Mouse (Mus musculus) liver, embryonic 13.5 days (tissue): ENCODE results near the gene Pde4d. TPM values are rescaled to one million over a fixed set of nuclear protein-coding genes. Genes with fewer than 3 reads are reported as not detected.

Experiments
- ATAC-seq: fragments of 200-750 bp; cut with Nextera tagmentation; 2 replicates; pipeline ENCODE4 v1.8.0; 2017; ENCODE audit warnings: low read depth, mild to moderate bottlenecking, moderate number of reproducible peaks, moderate library complexity
- DNase-seq: peaks from one replicate; pipeline ENCODE4 v3.0.0; 2022
- H3K27ac ChIP-seq: fragments of 300-500 bp; sonication (generic); 2 replicates; pipeline ENCODE4 v1.5.1; 2015; ENCODE audit warnings: moderate library complexity, mild to moderate bottlenecking, inconsistent platforms
- H3K27me3 ChIP-seq: fragments of 300-500 bp; sonication (generic); 2 replicates; pipeline ENCODE4 v1.6.1; 2015; ENCODE audit warnings: mild to moderate bottlenecking, inconsistent platforms
- H3K36me3 ChIP-seq: fragments of 300-500 bp; sonication (generic); 2 replicates; pipeline ENCODE4 v1.6.1; 2015; ENCODE audit warnings: mild to moderate bottlenecking, inconsistent platforms
- H3K4me1 ChIP-seq: fragments of 300-500 bp; sonication (generic); replicated peaks from 2 replicates; pipeline ENCODE4 v1.6.1; 2015; ENCODE audit warnings: inconsistent platforms
- H3K4me2 ChIP-seq: fragments of 300-500 bp; sonication (generic); 2 replicates; pipeline ENCODE4 v1.6.1; 2015; ENCODE audit warnings: inconsistent platforms, mild to moderate bottlenecking, moderate library complexity
- H3K4me3 ChIP-seq: fragments of 300-500 bp; sonication (generic); replicated peaks from 2 replicates; pipeline ENCODE4 v1.5.1; 2015; ENCODE audit warnings: mild to moderate bottlenecking, inconsistent platforms
- H3K9ac ChIP-seq: fragments of 300-500 bp; sonication (generic); 2 replicates; pipeline ENCODE4 v1.6.1; 2015; ENCODE audit warnings: mild to moderate bottlenecking, inconsistent platforms
- H3K9me3 ChIP-seq: fragments of 300-500 bp; sonication (generic); replicated peaks from 2 replicates; pipeline ENCODE4 v1.6.1; 2016; ENCODE audit warnings: inconsistent platforms
- WGBS: fragments of 180-500 bp; shearing (Covaris S2); methylation state at CpG from one replicate; pipeline ENCODE4 v1.1.7; 2015; ENCODE audit not compliant: insufficient replicate concordance; 5-methylcytosine and 5-hydroxymethylcytosine counted together
- polyA plus RNA-seq: library from polyadenylated mRNA; unstranded; fragments of >200 nt; fragmentation: Nextera tagmentation; extraction: Ambion mirVana; gene quantifications from 2 replicates; pipeline ENCODE4 v1.2.1, GENCODE M21; 2015

Pde4d gene
- polyA plus RNA-seq, 1 experiment from 2014 or later = 11.8 TPM

DNA sequence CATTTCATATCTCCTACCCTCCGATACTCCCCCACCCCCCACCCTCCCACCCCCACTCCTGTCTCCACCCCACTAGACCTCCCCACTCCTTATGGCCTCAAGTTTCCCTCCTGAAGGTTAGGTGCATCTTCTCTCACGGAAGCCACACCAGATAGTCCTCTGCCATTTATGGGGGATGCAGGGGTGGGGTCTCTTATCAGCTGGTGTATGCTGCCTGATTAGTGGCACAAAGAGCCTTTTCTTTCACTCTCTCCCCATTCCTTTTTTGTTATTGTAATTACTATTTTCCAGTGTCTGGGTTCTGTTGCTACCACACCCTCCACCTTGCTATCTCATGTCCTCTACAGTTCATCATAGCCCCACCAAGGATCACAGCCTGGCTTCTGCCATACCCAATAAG is 1194.3 kb downstream of the Pde4d start:
- peak; percentile 57 for DNase-seq
- no peaks in the 10 kb centered on the region for H3K36me3 ChIP-seq
- peaks cover 78% of the 10 kb centered on the region for H3K4me1 ChIP-seq
- H3K4me3 ChIP-seq = no peak overlapping the region
- peak; percentile 78 for ATAC-seq
- H3K9ac ChIP-seq = peak overlapping the region; percentile 10; the same call in 1 of the 2 replicates
- H3K27ac ChIP-seq = peak overlapping the region; percentile 91
- no peaks in the 10 kb centered on the region for H3K9me3 ChIP-seq
- H3K4me2 ChIP-seq = peak overlapping the region; percentile 49
- no peaks in the 10 kb centered on the region for H3K27me3 ChIP-seq
- WGBS = 15% methylated on average over 2 of the region's 2 CpGs

- Histone ChIP-seq H3K9me3 (no peaks in the 10 kb centered on the region), H3K27me3 (no peaks in the 10 kb centered on the region), H3K4me2 (peak overlapping the region; percentile 44), H3K4me1 (peaks cover 85% of the 10 kb centered on the region), H3K4me3 (0 out of 2 replicates have a peak overlapping the region, but pooled peaks have one; percentile 2), H3K36me3 (no peaks in the 10 kb centered on the region), H3K27ac (peak overlapping the region; percentile 91), H3K9ac (peak overlapping the region; percentile 54)
- WGBS = 21% methylated on average over 10 of the region's 10 CpGs
- DNase-seq (peak; percentile 54), ATAC-seq (peak; percentile 14; the same call in 1 of the 2 replicates)
Measured at GRCm38 (mm10) chr13:109645284-109645909, 1195.6 kb downstream of the Pde4d start.

DNA sequence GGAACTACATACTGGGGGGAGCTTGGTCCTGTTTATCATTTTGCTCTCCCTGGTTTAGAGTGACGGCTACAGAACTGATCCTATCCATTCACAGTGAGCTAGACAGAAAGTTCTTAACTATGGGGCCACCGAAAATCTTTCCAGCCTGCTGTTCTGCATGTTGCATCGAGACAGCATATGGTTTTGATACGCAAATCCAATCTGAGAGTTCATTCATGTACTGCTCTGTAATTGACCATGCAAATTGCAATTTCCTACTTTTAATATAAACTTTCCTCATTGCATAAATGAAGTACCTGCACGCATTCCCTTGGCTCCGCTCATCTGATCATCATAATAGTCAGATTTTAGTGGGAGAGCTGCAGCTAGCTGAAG is 1196.1 kb downstream of the Pde4d start:
- ATAC-seq (0 out of 2 replicates have a peak, but pooled peaks have one; percentile 0), DNase-seq (no peak)
- 54% methylated on average over 6 of the region's 6 CpGs for WGBS
- Histone ChIP-seq H3K9me3 (no peaks in the 10 kb centered on the region), H3K4me1 (peaks cover 90% of the 10 kb centered on the region), H3K36me3 (no peaks in the 10 kb centered on the region), H3K9ac (peak overlapping the region; percentile 54; the same call in 1 of the 2 replicates), H3K4me3 (0 out of 2 replicates have a peak overlapping the region, but pooled peaks have one; percentile 2), H3K4me2 (peak overlapping the region; percentile 44), H3K27ac (peak overlapping the region; percentile 91), H3K27me3 (no peaks in the 10 kb centered on the region)

GRCm38 (mm10) chr13:109646597-109647232 is 1197.0 kb downstream of the Pde4d start:
- Histone ChIP-seq H3K9me3 (no peaks in the 10 kb centered on the region), H3K4me1 (peaks cover 92% of the 10 kb centered on the region), H3K9ac (peak overlapping the region; percentile 51), H3K36me3 (no peaks in the 10 kb centered on the region), H3K27me3 (no peaks in the 10 kb centered on the region), H3K4me2 (peak overlapping the region; percentile 35), H3K4me3 (no peak overlapping the region), H3K27ac (peak overlapping the region; percentile 91)
- ATAC-seq (no peak), DNase-seq (no peak)
- 23% methylated on average over 11 of the region's 11 CpGs for WGBS

- Histone ChIP-seq H3K4me3 (peak overlapping the region; percentile 2; the same call in 1 of the 2 replicates), H3K36me3 (no peaks in the 10 kb centered on the region), H3K27me3 (no peaks in the 10 kb centered on the region), H3K27ac (peak overlapping the region; percentile 93), H3K9ac (peak overlapping the region; percentile 40; the same call in 1 of the 2 replicates), H3K4me1 (peaks cover 92% of the 10 kb centered on the region), H3K4me2 (peak overlapping the region; percentile 50), H3K9me3 (no peaks in the 10 kb centered on the region)
- peak; percentile 56 for DNase-seq
- peak; percentile 67 for ATAC-seq
- 25% methylated on average over 7 of the region's 7 CpGs for WGBS
Measured at GRCm38 (mm10) chr13:109647479-109648199, 1197.9 kb downstream of the Pde4d start.

GRCm38 (mm10) chr13:109648311-109648710 is 1198.6 kb downstream of the Pde4d start:
- Histone ChIP-seq H3K4me3 (no peak overlapping the region; the same call in 1 of the 2 replicates), H3K9ac (peak overlapping the region; percentile 40; the same call in 1 of the 2 replicates), H3K36me3 (no peaks in the 10 kb centered on the region), H3K27ac (peak overlapping the region; percentile 93), H3K4me1 (peaks cover 93% of the 10 kb centered on the region), H3K4me2 (peak overlapping the region; percentile 50), H3K27me3 (no peaks in the 10 kb centered on the region), H3K9me3 (no peaks in the 10 kb centered on the region)
- DNase-seq (peak; percentile 58), ATAC-seq (peak; percentile 18; the same call in 1 of the 2 replicates)
- WGBS = 39% methylated on average over 3 of the region's 3 CpGs

- Histone ChIP-seq H3K9ac (peak overlapping the region; percentile 45), H3K4me3 (no peak overlapping the region), H3K4me1 (peaks cover 64% of the 10 kb centered on the region), H3K9me3 (no peaks in the 10 kb centered on the region), H3K4me2 (peak overlapping the region; percentile 39), H3K27ac (peak overlapping the region; percentile 92), H3K27me3 (no peaks in the 10 kb centered on the region), H3K36me3 (no peaks in the 10 kb centered on the region)
- 38% methylated on average over 10 of the region's 10 CpGs for WGBS
- ATAC-seq (peak; percentile 96), DNase-seq (peak; percentile 77)
Measured at GRCm38 (mm10) chr13:109651790-109652605, 1202.2 kb downstream of the Pde4d start.

DNA sequence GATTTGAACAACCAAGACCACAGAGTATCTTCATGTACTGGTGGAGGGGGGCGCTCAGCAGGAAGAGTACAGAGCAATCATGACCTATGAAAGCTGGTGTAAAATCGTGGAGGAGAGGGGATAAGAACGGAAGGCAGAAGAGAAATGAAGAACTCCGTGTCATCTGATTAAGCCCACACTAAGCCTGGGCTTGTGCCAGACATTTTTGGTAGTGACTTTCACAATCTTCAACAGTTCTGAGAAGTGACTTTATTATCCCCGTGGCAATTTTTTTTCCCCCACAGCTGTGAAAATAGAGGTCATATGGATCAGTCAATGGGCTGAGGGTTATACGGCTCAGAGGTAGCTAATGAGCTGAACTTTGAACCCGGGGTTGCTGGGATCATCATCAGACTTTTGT is 1202.9 kb downstream of the Pde4d start:
- H3K27ac ChIP-seq = peak overlapping the region; percentile 92
- H3K27me3 ChIP-seq = no peaks in the 10 kb centered on the region
- ATAC-seq (no peak), DNase-seq (no peak)
- H3K4me2 ChIP-seq = no peak overlapping the region
- peak overlapping the region; percentile 45 for H3K9ac ChIP-seq
- H3K9me3 ChIP-seq = no peaks in the 10 kb centered on the region
- no peak overlapping the region for H3K4me3 ChIP-seq
- WGBS = 34% methylated on average over 7 of the region's 7 CpGs
- no peaks in the 10 kb centered on the region for H3K36me3 ChIP-seq
- peaks cover 65% of the 10 kb centered on the region for H3K4me1 ChIP-seq

- Histone ChIP-seq H3K4me2 (no peak overlapping the region), H3K27ac (no peak overlapping the region), H3K9ac (no peak overlapping the region), H3K4me1 (peaks cover 56% of the 10 kb centered on the region), H3K27me3 (no peaks in the 10 kb centered on the region), H3K36me3 (no peaks in the 10 kb centered on the region), H3K4me3 (no peak overlapping the region), H3K9me3 (no peaks in the 10 kb centered on the region)
- DNase-seq (no peak), ATAC-seq (no peak)
- 75% methylated on average over 3 of the region's 3 CpGs for WGBS
Measured at GRCm38 (mm10) chr13:109655390-109655789, 1205.6 kb downstream of the Pde4d start.

- Histone ChIP-seq H3K9ac (no peak overlapping the region), H3K4me2 (no peak overlapping the region), H3K9me3 (no peaks in the 10 kb centered on the region), H3K27ac (no peak overlapping the region), H3K4me1 (peaks cover 30% of the 10 kb centered on the region), H3K4me3 (no peak overlapping the region), H3K36me3 (no peaks in the 10 kb centered on the region), H3K27me3 (no peaks in the 10 kb centered on the region)
- ATAC-seq (no peak), DNase-seq (no peak)
- WGBS = 58% methylated on average over 6 of the region's 6 CpGs
Measured at GRCm38 (mm10) chr13:109659103-109659502, 1209.4 kb downstream of the Pde4d start.
